Comparison of ENCODE assay signal across 13 mouse cellular contexts in genomic region chr7:67045202-67045601, GRCm38 (mm10).
"Had no signal": no experiment of that assay in that cellular context is flagged by ENCODE, and none has a peak within 500 bp of the region (broad histone marks: within the 10 kb centered on the region; RNA-seq: fewer than 3 reads in every experiment).

No protein-coding gene starts in this region.

- H3K27ac ChIP-seq: kidney, embryonic 15.5 days; liver, embryonic 14.5 days; midbrain, embryonic 12.5 days had no signal

- H3K9me3 ChIP-seq: kidney, embryonic 15.5 days; limb, embryonic 13.5 days; midbrain, embryonic 12.5 days; neural tube, embryonic 13.5 days had no signal

- H3K36me3 ChIP-seq: kidney, embryonic 15.5 days; midbrain, embryonic 12.5 days; neural tube, embryonic 13.5 days had no signal

- DNase-seq: kidney, postnatal 14 days; left cerebral cortex, postnatal 4 days; lung, adult 2 months; retina, postnatal 1 day; right cerebral cortex, postnatal 4 days; spleen, adult 18-20 months; thymus, postnatal 36 days had no signal

- H3K4me1 ChIP-seq: midbrain, embryonic 12.5 days had no signal

- H3K9ac ChIP-seq: kidney, embryonic 15.5 days; limb, embryonic 13.5 days; liver, embryonic 14.5 days; midbrain, embryonic 12.5 days; neural tube, embryonic 13.5 days had no signal

- ATAC-seq: midbrain, embryonic 16.5 days had no signal

- H3K4me2 ChIP-seq: kidney, embryonic 15.5 days; limb, embryonic 13.5 days; midbrain, embryonic 12.5 days; neural tube, embryonic 13.5 days had no signal

- H3K4me3 ChIP-seq: kidney, embryonic 15.5 days; limb, embryonic 13.5 days; midbrain, embryonic 12.5 days; neural tube, embryonic 13.5 days had no signal

- H3K27me3 ChIP-seq: kidney, embryonic 15.5 days; limb, embryonic 13.5 days; midbrain, embryonic 12.5 days; neural tube, embryonic 13.5 days had no signal
